Mouse (Mus musculus) cerebellum, adult (tissue): ENCODE data around the gene Fibp.

ENCODE experiments used
- ATAC-seq: cut with Nextera tagmentation; 2 replicates; pipeline ENCODE4 v1.9.2; 2017; ENCODE audit warnings: mild to moderate bottlenecking, moderate library complexity, mixed read lengths; ENCODE audit not compliant: insufficient number of reproducible peaks, low FRiP score, low TSS enrichment

The Fibp gene

DNA sequence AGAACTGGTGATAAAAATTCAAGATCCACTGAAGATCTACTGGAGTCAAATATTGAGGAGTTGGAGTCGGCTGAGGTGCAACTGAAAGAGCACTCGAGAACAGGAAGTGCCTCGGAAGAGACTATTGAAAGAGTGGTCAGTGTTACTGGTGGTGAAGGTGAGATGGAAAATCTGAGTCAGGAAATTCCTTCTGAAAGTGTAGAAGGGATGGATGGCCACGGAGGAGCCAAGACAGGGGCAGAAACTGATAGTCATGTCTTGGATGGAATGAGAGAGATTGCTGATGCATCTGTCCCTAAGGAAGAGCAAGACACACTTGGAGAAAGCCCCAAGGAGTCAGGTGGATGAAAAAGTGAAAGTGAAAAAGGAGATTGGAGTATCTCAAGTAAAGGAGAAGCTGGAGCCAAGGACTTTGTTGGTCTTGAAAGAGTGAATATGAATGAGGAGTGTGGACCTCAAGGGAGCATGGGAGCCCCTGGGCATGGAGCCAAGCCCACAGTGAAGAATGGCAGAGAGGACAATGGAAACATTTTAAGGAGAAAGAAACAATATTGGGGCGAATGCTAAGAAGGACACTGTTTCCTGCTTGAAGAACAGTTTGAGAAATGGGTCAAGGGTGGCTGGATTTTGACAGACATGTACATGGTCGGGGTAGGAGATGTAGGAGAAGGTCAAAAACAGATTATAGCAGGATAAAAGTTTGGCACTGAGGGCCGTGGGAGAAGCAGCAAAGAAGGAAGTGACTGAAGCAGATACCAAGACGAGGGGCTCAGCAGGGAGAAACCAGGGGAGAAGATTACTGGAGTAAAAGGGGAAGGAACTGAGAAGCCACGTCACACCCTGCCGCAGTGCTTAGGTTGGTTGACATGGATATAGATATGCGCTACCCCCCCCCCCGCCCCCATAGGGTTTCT lies 51.9 kb downstream of the Fibp start:
- no peak for ATAC-seq

- ATAC-seq: no peak
Measured at GRCm38 (mm10) chr19:5513005-5513349, 52.6 kb downstream of the Fibp start.
